Mouse (Mus musculus) E14TG2a.4 (cell line): ENCODE data around the gene Max.

Source experiments
- CTCF ChIP-seq: conservative IDR thresholded peaks from 2 replicates; pipeline ENCODE4 v1.5.1; 2014; ENCODE audit warnings: low read length
- NANOG ChIP-seq: IDR thresholded peaks from 2 replicates; pipeline ENCODE4 v1.6.1; 2014; ENCODE audit warnings: borderline replicate concordance, low read length, mixed read lengths

- TF ChIP-seq CTCF, result no peak
- TF ChIP-seq NANOG, result no peak
These were observed 62.6 kb downstream of the Max start for GRCm38 (mm10) chr12:76899261-76899975.
